Mouse (Mus musculus): ENCODE data around the gene Lrrc8d. TPM values are rescaled to one million over a fixed set of nuclear protein-coding genes. Genes with fewer than 3 reads are reported as not detected.

Gene Lrrc8d
- total and polyA plus RNA-seq, 3 experiments, result 11.4 to 258 (median 21.9) TPM

- TF ChIP-seq MYB (IDR thresholded peaks at IDR 0.05; ENCODE audit: low read depth, low read length), result no peak
- TF ChIP-seq ZMIZ1 (IDR thresholded peaks at IDR 0.05; ENCODE audit: low read depth, low read length), result no peak
Measured at GRCm38 (mm10) chr5:105650728-105651479, 48.9 kb upstream of the Lrrc8d start (continued).

- DNase-seq (ENCODE audit: low read depth, low spot score), result peak; percentile 57
- H3K27me3 ChIP-seq (ENCODE audit: control insufficient read depth in 1 of 2, insufficient read depth in 2 of 2, low read length in 2 of 2), result no peaks in the 10 kb centered on the region
- H3K4me1 ChIP-seq (ENCODE audit: control insufficient read depth in 1 of 2, insufficient read depth in 2 of 2, low read length in 2 of 2), result peaks cover 8 to 38% of the 10 kb centered on the region in 2 experiments
- no peaks in the 10 kb centered on the region for H3K79me2 ChIP-seq (ENCODE audit: control insufficient read depth, insufficient read depth, low read length, poor library complexity)
- peak overlapping the region; percentile 60 to 65 for H3K4me3 ChIP-seq (ENCODE audit: control insufficient read depth in 1 of 2, insufficient read depth in 1 of 2, low read depth in 2 of 2, low read length in 2 of 2)
- no peaks in the 10 kb centered on the region for H3K9me3 ChIP-seq (replicated peaks; ENCODE audit: insufficient read depth, low read length)
- TF ChIP-seq POLR2A (IDR thresholded peaks at IDR 0.05; ENCODE audit: control insufficient read depth in 1 of 2, insufficient read depth in 1 of 2, low read depth in 1 of 2, low read length in 2 of 2, poor library complexity in 1 of 2) (0 out of 4 replicates have a peak, but pooled peaks of 1 of the 2 experiments have one; percentile 3), ZC3H11A (IDR thresholded peaks at IDR 0.05; ENCODE audit: low read depth, low read length) (0 out of 2 replicates have a peak, but pooled peaks have one; percentile 2), ZKSCAN1 (IDR thresholded peaks at IDR 0.05; ENCODE audit: low read depth, low read length) (no peak), NRF1 (IDR thresholded peaks at IDR 0.05; ENCODE audit: insufficient read depth, low read depth, low read length, poor library complexity, severe bottlenecking) (no peak)
- peak overlapping the region; percentile 72 for H3K9ac ChIP-seq (ENCODE audit: control insufficient read depth, low read depth, low read length, poor library complexity, severe bottlenecking)
- H3K27ac ChIP-seq (ENCODE audit: control insufficient read depth, low read depth, low read length), result peak overlapping the region; percentile 80
- peaks cover 0 to 14% of the 10 kb centered on the region in 2 experiments; a peak in 2 of 4 replicates for H3K36me3 ChIP-seq (ENCODE audit: control insufficient read depth in 1 of 2, insufficient read depth in 2 of 2, low read length in 2 of 2)
Measured at GRCm38 (mm10) chr5:105651561-105651991, 48.2 kb upstream of the Lrrc8d start.

GRCm38 (mm10) chr5:105654237-105655063 lies 45.3 kb upstream of the Lrrc8d start:
- Histone ChIP-seq H3K4me1 (ENCODE audit: control insufficient read depth in 1 of 2, insufficient read depth in 2 of 2, low read length in 2 of 2) (peaks cover 6 to 26% of the 10 kb centered on the region in 2 experiments), H3K9ac (ENCODE audit: control insufficient read depth, low read depth, low read length, poor library complexity, severe bottlenecking) (peak overlapping the region; percentile 54), H3K27me3 (ENCODE audit: control insufficient read depth in 1 of 2, insufficient read depth in 2 of 2, low read length in 2 of 2) (no peaks in the 10 kb centered on the region), H3K9me3 (replicated peaks; ENCODE audit: insufficient read depth, low read length) (no peaks in the 10 kb centered on the region), H3K79me2 (ENCODE audit: control insufficient read depth, insufficient read depth, low read length, poor library complexity) (no peaks in the 10 kb centered on the region), H3K4me3 (ENCODE audit: control insufficient read depth in 1 of 2, insufficient read depth in 1 of 2, low read depth in 2 of 2, low read length in 2 of 2) (peak overlapping the region; percentile 31 to 44; a peak in 3 of 4 replicates), H3K27ac (ENCODE audit: control insufficient read depth, low read depth, low read length) (no peak overlapping the region), H3K36me3 (ENCODE audit: control insufficient read depth in 1 of 2, insufficient read depth in 2 of 2, low read length in 2 of 2) (peaks cover 0 to 14% of the 10 kb centered on the region in 2 experiments; a peak in 2 of 4 replicates)
- DNase-seq (ENCODE audit: low read depth, low spot score), result peak; percentile 85
- peak; percentile 98 for TF ChIP-seq SMC3 (IDR thresholded peaks at IDR 0.05; ENCODE audit: low read depth, low read length)
- TF ChIP-seq NRF1 (IDR thresholded peaks at IDR 0.05; ENCODE audit: insufficient read depth, low read depth, low read length, poor library complexity, severe bottlenecking), result no peak
- TF ChIP-seq RAD21 (IDR thresholded peaks at IDR 0.05; ENCODE audit: low read depth, low read length), result peak; percentile 97
- TF ChIP-seq RCOR1 (IDR thresholded peaks at IDR 0.05; ENCODE audit: low read depth, low read length), result no peak
- no peak for TF ChIP-seq ZKSCAN1 (IDR thresholded peaks at IDR 0.05; ENCODE audit: low read depth, low read length)
- TF ChIP-seq KAT2A (conservative IDR thresholded peaks at IDR 0.05; ENCODE audit: low read depth, low read length), result no peak
- 0 out of 2 replicates have a peak, but pooled peaks have one; percentile 22 for TF ChIP-seq TBP (IDR thresholded peaks at IDR 0.05; ENCODE audit: low read depth, low read length)
- TF ChIP-seq NELFE (IDR thresholded peaks at IDR 0.05; ENCODE audit: low read depth, low read length), result no peak
- TF ChIP-seq MAZ (IDR thresholded peaks at IDR 0.05; ENCODE audit: low read depth, low read length), result peak; percentile 64; the same call in 1 of the 2 replicates
- TF ChIP-seq ELF1 (IDR thresholded peaks at IDR 0.05; ENCODE audit: low read depth, low read length), result 0 out of 2 replicates have a peak, but pooled peaks have one; percentile 17
- 0 out of 2 replicates have a peak, but pooled peaks have one; percentile 18 for TF ChIP-seq BHLHE40 (IDR thresholded peaks at IDR 0.05; ENCODE audit: borderline replicate concordance, low read depth, low read length)
- no peak for TF ChIP-seq POLR2A (IDR thresholded peaks at IDR 0.05; ENCODE audit: control insufficient read depth in 1 of 2, insufficient read depth in 1 of 2, low read depth in 1 of 2, low read length in 2 of 2, poor library complexity in 1 of 2)
- TF ChIP-seq HCFC1 (IDR thresholded peaks at IDR 0.05; ENCODE audit: low read depth, low read length), result peak; percentile 28; the same call in 1 of the 2 replicates
- TF ChIP-seq MEF2A (IDR thresholded peaks at IDR 0.05; ENCODE audit: extremely low read depth, insufficient replicate concordance, low read depth, low read length, poor library complexity, severe bottlenecking), result no peak
- peak; percentile 58; the same call in 1 of the 2 replicates for TF ChIP-seq SIN3A (IDR thresholded peaks at IDR 0.05; ENCODE audit: low read length)
- peak; percentile 96 to 97 (median 96) for TF ChIP-seq CTCF (IDR thresholded peaks at IDR 0.05 in 2 of 3, conservative IDR thresholded peaks at IDR 0.05 in 1 of 3; ENCODE audit: control insufficient read depth in 1 of 3, insufficient read depth in 1 of 3, low read depth in 2 of 3, low read length in 3 of 3, poor library complexity in 1 of 3, severe bottlenecking in 1 of 3)
- TF ChIP-seq CHD1 (IDR thresholded peaks at IDR 0.05; ENCODE audit: low read depth, low read length), result no peak
- TF ChIP-seq GABPA (IDR thresholded peaks at IDR 0.05; ENCODE audit: low read depth, low read length), result 0 out of 2 replicates have a peak, but pooled peaks have one; percentile 38
- TF ChIP-seq EP300 (IDR thresholded peaks at IDR 0.05; ENCODE audit: low read depth in 1 of 2, low read length in 2 of 2), result no peak; a peak in 1 of 4 replicates
- TF ChIP-seq MYC (IDR thresholded peaks at IDR 0.05; ENCODE audit: low read depth, low read length), result 0 out of 2 replicates have a peak, but pooled peaks have one; percentile 23

Measured in MEL (cell line).